Mouse (Mus musculus): ENCODE data around the gene Zfp984. TPM values are rescaled to one million over a fixed set of nuclear protein-coding genes. Genes with fewer than 3 reads are reported as not detected.
"Not testable (repeated sequence)": the region's sequence is repeated elsewhere in the genome, so short reads cannot be mapped to it uniquely, and the experiment has no call there.

Zfp984 gene
- polyA plus RNA-seq, 1 experiment from 2014 or later = 4.1 TPM

DNA sequence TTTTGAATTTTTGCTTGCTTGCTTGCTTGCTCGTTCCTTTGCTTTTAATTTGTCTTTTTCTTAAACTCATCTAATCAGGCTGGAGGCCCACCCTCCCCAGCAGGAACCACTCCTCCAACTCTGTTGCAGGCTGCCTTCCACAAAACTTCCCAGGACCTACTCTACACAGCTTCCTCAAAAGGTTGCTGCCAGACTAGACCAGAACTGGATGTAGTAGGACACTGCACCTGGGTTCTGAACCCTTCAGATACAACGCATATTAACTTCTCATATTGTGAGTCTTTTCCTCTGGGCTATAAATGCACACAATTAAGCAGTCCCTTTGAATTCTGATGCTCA is 347 bp upstream of the Zfp984 start:
- H3K4me1 ChIP-seq (replicated peaks); H3K27ac ChIP-seq; H3K27me3 ChIP-seq; H3K9me3 ChIP-seq; ATAC-seq (ENCODE audit: low FRiP score); H3K9ac ChIP-seq; H3K36me3 ChIP-seq: not testable (repeated sequence)
- Histone ChIP-seq H3K4me3 (peak overlapping the region; percentile 45), H3K4me2 (peak overlapping the region; percentile 65)
- 47% methylated on average over 2 of the region's 2 CpGs for WGBS

DNA sequence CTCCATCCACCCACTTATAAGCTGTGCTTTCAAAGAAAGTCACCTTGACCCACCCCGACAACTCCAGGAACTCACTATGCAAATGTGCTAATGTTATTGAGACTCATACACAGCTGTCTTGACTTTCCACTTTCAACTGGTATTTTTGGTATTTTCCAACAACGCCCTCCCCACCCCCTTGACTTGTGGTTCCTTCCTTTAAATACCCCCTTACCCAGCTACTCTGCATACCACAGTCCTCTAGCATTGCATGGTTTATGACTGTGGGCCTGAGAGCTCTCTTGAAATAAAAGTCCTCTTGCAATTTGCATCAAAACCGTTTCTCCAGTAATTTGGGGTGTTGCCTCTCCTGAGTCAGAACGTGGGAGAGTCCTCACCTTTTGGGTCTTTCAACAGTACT is 1.1 kb downstream of the Zfp984 start:
- Histone ChIP-seq H3K4me2 (peak overlapping the region; percentile 65; the same call in 1 of the 2 replicates), H3K36me3 (peaks cover 12% of the 10 kb centered on the region)
- H3K27ac ChIP-seq; H3K4me3 ChIP-seq; H3K9ac ChIP-seq; ATAC-seq (ENCODE audit: low FRiP score); H3K27me3 ChIP-seq; H3K9me3 ChIP-seq; H3K4me1 ChIP-seq (replicated peaks): not testable (repeated sequence)
- WGBS = 79% methylated on average over 4 of the region's 4 CpGs

GRCm38 (mm10) chr4:147795308-147795707 is 14.3 kb downstream of the Zfp984 start:
- H3K9ac ChIP-seq; H3K4me3 ChIP-seq; H3K27ac ChIP-seq; H3K4me1 ChIP-seq (replicated peaks); H3K36me3 ChIP-seq; H3K4me2 ChIP-seq; H3K27me3 ChIP-seq; ATAC-seq (ENCODE audit: low FRiP score): not testable (repeated sequence)
- 94% methylated on average over 1 of the region's 1 CpGs for WGBS
- H3K9me3 ChIP-seq = peaks cover 11% of the 10 kb centered on the region

GRCm38 (mm10) chr4:147794026-147794665 is 15.4 kb downstream of the Zfp984 start:
- WGBS = 98% methylated on average over 2 of the region's 3 CpGs
- H3K27ac ChIP-seq; ATAC-seq (ENCODE audit: low FRiP score); H3K27me3 ChIP-seq; H3K9ac ChIP-seq; H3K4me2 ChIP-seq; H3K4me1 ChIP-seq (replicated peaks); H3K4me3 ChIP-seq; H3K36me3 ChIP-seq: not testable (repeated sequence)
- H3K9me3 ChIP-seq = peaks cover 11% of the 10 kb centered on the region

DNA sequence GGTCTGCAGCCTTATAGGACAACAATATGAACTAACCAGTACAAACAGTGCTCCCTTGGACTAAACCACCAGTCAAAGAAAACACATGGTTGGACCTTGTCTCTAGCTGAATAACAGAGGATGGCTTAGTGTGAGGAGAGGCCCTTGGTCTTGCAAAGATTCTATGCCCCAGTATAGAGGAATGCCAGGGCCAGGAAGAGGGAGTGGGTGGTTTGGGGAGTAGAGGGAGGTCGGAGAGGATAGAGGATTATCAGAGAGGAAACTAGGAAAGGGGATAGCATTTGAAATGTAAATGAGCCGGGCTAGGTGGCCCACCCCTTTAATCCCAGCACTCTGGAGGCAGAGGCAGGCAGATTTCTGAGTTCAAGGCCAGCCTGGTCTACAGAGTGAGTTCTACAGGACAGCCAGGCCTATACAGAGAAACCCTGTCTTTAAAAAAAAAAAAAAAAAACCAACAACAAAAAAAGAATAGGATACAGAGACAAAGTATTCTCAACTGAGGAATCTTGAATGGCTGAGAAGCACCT is 16.1 kb downstream of the Zfp984 start:
- not testable (repeated sequence) for H3K27ac ChIP-seq; H3K4me3 ChIP-seq; H3K4me2 ChIP-seq; H3K4me1 ChIP-seq (replicated peaks); H3K27me3 ChIP-seq; H3K36me3 ChIP-seq; H3K9ac ChIP-seq
- 68% methylated on average over 2 of the region's 2 CpGs for WGBS
- H3K9me3 ChIP-seq = peaks cover 14% of the 10 kb centered on the region
- ATAC-seq (ENCODE audit: low FRiP score) = peak; percentile 54; the same call in 1 of the 2 replicates

DNA sequence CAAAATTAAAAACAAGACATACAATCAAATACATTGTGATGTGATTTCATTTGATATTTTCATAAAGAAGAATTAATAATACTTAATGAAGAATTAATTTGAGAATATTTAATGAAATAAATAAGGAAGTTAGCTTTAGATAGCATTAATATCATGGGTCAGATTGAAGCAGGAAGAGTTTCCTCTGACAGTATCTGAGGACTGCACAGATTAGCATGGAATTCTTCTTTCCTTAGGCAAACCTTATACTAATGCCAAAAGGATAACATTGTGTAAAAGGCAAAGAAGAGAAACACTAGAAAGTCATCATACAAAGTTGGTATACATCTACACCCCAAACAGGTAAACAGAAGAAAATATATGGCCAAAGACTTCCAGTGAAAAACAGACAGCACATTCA is 17.9 kb downstream of the Zfp984 start:
- H3K27me3 ChIP-seq; H3K4me3 ChIP-seq; H3K36me3 ChIP-seq; H3K27ac ChIP-seq; H3K9ac ChIP-seq; H3K4me1 ChIP-seq (replicated peaks); ATAC-seq (ENCODE audit: low FRiP score); H3K4me2 ChIP-seq: not testable (repeated sequence)
- peaks cover 17% of the 10 kb centered on the region for H3K9me3 ChIP-seq

DNA sequence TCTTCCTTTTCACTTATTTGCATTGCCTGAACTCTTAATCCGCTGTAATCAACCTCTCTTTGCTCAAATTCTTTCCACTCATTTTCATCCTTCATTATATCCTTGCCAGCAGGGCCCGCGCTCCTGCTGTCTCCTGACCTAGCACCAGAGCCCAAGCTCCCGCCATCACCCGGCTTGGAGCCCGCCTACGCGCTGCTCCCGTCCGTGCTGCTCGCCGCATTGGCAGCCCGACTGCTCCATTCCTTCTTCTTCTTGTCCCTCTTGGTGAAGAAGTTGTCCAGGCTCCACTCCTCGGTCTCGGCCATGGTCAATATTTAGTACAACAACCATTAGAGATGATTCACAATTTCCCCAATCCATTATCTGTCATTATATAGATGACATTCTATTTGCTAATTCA is 63.3 kb downstream of the Zfp984 start:
- H3K27ac ChIP-seq; H3K9me3 ChIP-seq; H3K4me1 ChIP-seq (replicated peaks); H3K27me3 ChIP-seq; H3K36me3 ChIP-seq; H3K9ac ChIP-seq; H3K4me2 ChIP-seq; H3K4me3 ChIP-seq; ATAC-seq (ENCODE audit: low FRiP score): not testable (repeated sequence)
- WGBS = 95% methylated on average over 14 of the region's 15 CpGs

- H3K9me3 ChIP-seq; H3K36me3 ChIP-seq; H3K27me3 ChIP-seq; H3K27ac ChIP-seq; H3K4me1 ChIP-seq (replicated peaks): not testable (repeated sequence)
- ATAC-seq (ENCODE audit: low FRiP score) = 0 out of 2 replicates have a peak, but pooled peaks have one; percentile 43
- Histone ChIP-seq H3K9ac (peak overlapping the region; percentile 13; the same call in 1 of the 2 replicates), H3K4me2 (peak overlapping the region; percentile 46), H3K4me3 (peak overlapping the region; percentile 38)
- WGBS = 30% methylated on average over 63 of the region's 63 CpGs
Observed at GRCm38 (mm10) chr4:147738636-147739369, 70.8 kb downstream of the Zfp984 start.

Other genes starting within 250 kb of the Zfp984 start
- gene Zfp979, start 167.3 kb downstream of the Zfp984 start, polyA plus RNA-seq (2015; fragmentation: Nextera tagmentation; extraction: Ambion mirVana) = 1.6 and 2.2 TPM in 2 replicates
- gene Zfp534, start 107.2 kb downstream of the Zfp984 start, polyA plus RNA-seq (2015; fragmentation: Nextera tagmentation; extraction: Ambion mirVana) = not detected in 2 replicates
- gene Zfp933, start 38.6 kb upstream of the Zfp984 start, polyA plus RNA-seq (2015; fragmentation: Nextera tagmentation; extraction: Ambion mirVana) = 6.8 TPM in 2 replicates
- 43.3 and 46.5 TPM in 2 replicates for gene Miip, start 59.0 kb upstream of the Zfp984 start, polyA plus RNA-seq (2015; fragmentation: Nextera tagmentation; extraction: Ambion mirVana)
- gene Fv1, start 59.2 kb upstream of the Zfp984 start, polyA plus RNA-seq (2015; fragmentation: Nextera tagmentation; extraction: Ambion mirVana) = 10.9 and 12.0 TPM in 2 replicates
- gene Mfn2, start 94.9 kb upstream of the Zfp984 start, polyA plus RNA-seq (2015; fragmentation: Nextera tagmentation; extraction: Ambion mirVana) = 82.6 and 86.9 TPM in 2 replicates
- gene Plod1, start 127.0 kb upstream of the Zfp984 start, polyA plus RNA-seq (2015; fragmentation: Nextera tagmentation; extraction: Ambion mirVana) = 26.6 and 28.1 TPM in 2 replicates
- 12.6 and 13.0 TPM in 2 replicates for gene 2510039O18Rik, start 131.1 kb upstream of the Zfp984 start, polyA plus RNA-seq (2015; fragmentation: Nextera tagmentation; extraction: Ambion mirVana)
- gene Nppb, start 176.0 kb upstream of the Zfp984 start, polyA plus RNA-seq (2015; fragmentation: Nextera tagmentation; extraction: Ambion mirVana) = 0.30 TPM in 1 of 2 replicates, not detected in the other
- gene Nppa, start 190.9 kb upstream of the Zfp984 start, polyA plus RNA-seq (2015; fragmentation: Nextera tagmentation; extraction: Ambion mirVana) = 3.9 and 5.2 TPM in 2 replicates
- 30.7 and 32.8 TPM in 2 replicates for gene Clcn6, start 229.0 kb upstream of the Zfp984 start, polyA plus RNA-seq (2015; fragmentation: Nextera tagmentation; extraction: Ambion mirVana)
- gene Mthfr, start 229.3 kb upstream of the Zfp984 start, polyA plus RNA-seq (2015; fragmentation: Nextera tagmentation; extraction: Ambion mirVana) = 22.1 and 22.3 TPM in 2 replicates

All from hindbrain, embryonic 13.5 days (tissue).